Mouse (Mus musculus) liver, embryonic 14.5 days (tissue): Measurements from ENCODE around the gene Lcn2.

Source experiments
- CTCF ChIP-seq: IDR thresholded peaks from 2 replicates; pipeline ENCODE4 v1.5.1; 2016; ENCODE audit warnings: antibody characterized with exemption, low read depth, control low read depth
- EP300 ChIP-seq: IDR thresholded peaks from 2 replicates; pipeline ENCODE4 v1.6.1; 2016; ENCODE audit warnings: antibody characterized with exemption, low read depth

DNA sequence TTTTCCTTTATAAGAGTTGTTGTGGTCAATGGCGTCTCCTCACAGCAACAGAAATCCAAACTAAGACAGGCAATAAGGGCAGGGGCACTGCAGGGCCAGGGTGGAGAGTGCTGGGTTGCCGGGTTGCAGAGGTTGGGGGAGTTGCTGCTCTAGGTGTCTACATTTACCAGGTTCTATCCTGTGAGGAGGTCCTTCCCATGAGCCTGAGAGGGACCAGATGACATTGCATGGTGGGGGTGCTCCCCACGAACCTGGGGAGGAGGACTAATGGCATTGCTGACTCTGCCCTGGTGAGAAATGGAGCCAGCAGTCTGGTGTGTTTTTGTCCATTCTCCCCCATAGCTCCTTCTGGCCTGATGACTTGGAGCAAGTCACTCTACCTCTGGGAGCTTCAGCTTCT, 30.3 kb downstream of the Lcn2 start:
- TF ChIP-seq CTCF (no peak), EP300 (no peak)
